Mouse (Mus musculus) hindbrain, postnatal 0 days (tissue): ENCODE data around the gene Fam174b. TPM values are rescaled to one million over a fixed set of nuclear protein-coding genes. Genes with fewer than 3 reads are reported as not detected.

Experiments
- ATAC-seq: fragments of 200-750 bp; cut with Nextera tagmentation; 2 replicates; pipeline ENCODE4 v1.8.0; 2017; ENCODE audit warnings: mild to moderate bottlenecking, moderate TSS enrichment, moderate library complexity
- DNase-seq: peaks from one replicate; pipeline ENCODE4 v3.0.0-alpha.2; 2015; ENCODE audit warnings: low spot score
- H3K27ac ChIP-seq: fragments of 300-500 bp; sonication (generic); 2 replicates; pipeline ENCODE4 v1.5.1; 2014; ENCODE audit warnings: mild to moderate bottlenecking
- H3K27me3 ChIP-seq: fragments of 300-500 bp; sonication (generic); 2 replicates; pipeline ENCODE4 v1.6.1; 2014; ENCODE audit warnings: low read length, mixed read lengths; ENCODE audit not compliant: insufficient read depth
- H3K36me3 ChIP-seq: fragments of 300-500 bp; sonication (generic); 2 replicates; pipeline ENCODE4 v1.6.1; 2014; ENCODE audit warnings: low read length, mixed read lengths; ENCODE audit not compliant: insufficient read depth
- H3K4me1 ChIP-seq: fragments of 300-500 bp; sonication (generic); 2 replicates; pipeline ENCODE4 v1.6.1; 2014; ENCODE audit warnings: antibody characterized with exemption, low read length, mixed read lengths; ENCODE audit not compliant: insufficient read depth
- H3K4me2 ChIP-seq: fragments of 300-500 bp; sonication (generic); 2 replicates; pipeline ENCODE4 v1.6.1; 2014; ENCODE audit warnings: low read depth, mild to moderate bottlenecking, low read length, moderate library complexity, mixed read lengths
- H3K4me3 ChIP-seq: fragments of 300-500 bp; sonication (generic); 2 replicates; pipeline ENCODE4 v1.5.1; 2014; ENCODE audit warnings: low read length
- H3K9ac ChIP-seq: fragments of 300-500 bp; sonication (generic); replicated peaks from 2 replicates; pipeline ENCODE4 v1.6.1; 2014; ENCODE audit warnings: mild to moderate bottlenecking, low read length, moderate library complexity, mixed read lengths
- H3K9me3 ChIP-seq: fragments of 300-500 bp; sonication (generic); 2 replicates; pipeline ENCODE4 v1.6.1; 2016; ENCODE audit warnings: low read length, mixed read lengths
- CTCF ChIP-seq: IDR thresholded peaks from 2 replicates; pipeline ENCODE4 v1.5.1; 2016; ENCODE audit warnings: antibody characterized with exemption, control low read depth, low read depth
- WGBS: fragments of 180-500 bp; shearing (Covaris S2); extraction: QIAGEN DNeasy Blood & Tissue Kit; methylation state at CpG from one replicate; pipeline ENCODE4 v1.1.7; 2014; 5-methylcytosine and 5-hydroxymethylcytosine counted together
- polyA plus RNA-seq: library from polyadenylated mRNA; unstranded; fragments of >200 nt; fragmentation: Nextera tagmentation; extraction: Ambion mirVana; gene quantifications from 2 replicates; pipeline ENCODE4 v1.2.1, GENCODE M21; 2015
- total RNA-seq: library from RNA; depleted of rRNA; stranded (reverse); fragments of >200 nt; gene quantifications from 2 replicates; pipeline ENCODE4 v1.2.3, GENCODE M21; 2014

Gene Fam174b
- total and polyA plus RNA-seq, 2 experiments from 2014 or later = 26.1 to 29.3 TPM

DNA sequence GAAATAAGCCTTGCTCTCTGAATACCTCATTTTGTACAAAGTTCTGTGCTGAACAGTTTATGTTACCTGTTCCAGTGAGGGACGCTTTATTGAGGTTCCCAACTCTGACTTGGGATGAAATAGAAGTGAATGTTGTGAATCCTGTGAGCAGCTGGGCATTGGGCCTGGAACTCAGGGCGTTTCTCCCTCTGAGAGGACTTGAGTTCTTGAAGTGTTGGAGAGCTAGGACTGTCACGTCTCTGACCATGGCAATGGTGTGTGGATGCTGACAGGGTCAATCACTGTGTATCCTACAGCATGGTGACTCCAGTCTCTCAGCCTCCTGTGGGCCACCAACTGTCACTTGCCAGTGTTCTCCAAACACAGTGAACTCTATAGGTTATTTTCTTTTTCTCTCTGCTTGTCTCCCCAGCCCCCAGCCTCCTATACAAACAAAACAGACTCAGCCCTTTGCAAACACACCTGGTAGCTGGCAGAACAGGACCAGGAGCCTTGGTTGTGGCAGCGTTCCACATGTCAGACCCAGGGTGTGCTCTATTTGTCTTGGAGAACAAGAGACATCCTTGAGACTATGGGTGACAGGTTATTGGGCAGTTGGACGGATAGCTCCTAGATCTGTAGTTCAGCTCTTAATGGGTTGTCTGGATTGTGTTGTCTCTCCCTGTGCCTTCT is 8.5 kb downstream of the Fam174b start:
- 87% methylated on average over 5 of the region's 5 CpGs for WGBS
- TF ChIP-seq CTCF = no peak
- no peaks in the 10 kb centered on the region for H3K9me3 ChIP-seq

GRCm38 (mm10) chr7:73749339-73749738 is 9.2 kb downstream of the Fam174b start:
- WGBS = 98% methylated on average over 2 of the region's 2 CpGs
- H3K27me3 ChIP-seq = no peaks in the 10 kb centered on the region
- H3K4me1 ChIP-seq = no peaks in the 10 kb centered on the region
- DNase-seq (no peak), ATAC-seq (no peak)
- no peak overlapping the region for H3K4me3 ChIP-seq
- H3K36me3 ChIP-seq = no peaks in the 10 kb centered on the region
- no peak overlapping the region for H3K9ac ChIP-seq
- H3K9me3 ChIP-seq = no peaks in the 10 kb centered on the region
- H3K4me2 ChIP-seq = no peak overlapping the region
- H3K27ac ChIP-seq = no peak overlapping the region
- TF ChIP-seq CTCF = peak; percentile 41

More for the DNA sequence above, 8.5 kb downstream of the Fam174b start:
- ATAC-seq = no peak
- Histone ChIP-seq H3K27ac (no peak overlapping the region), H3K4me2 (no peak overlapping the region), H3K27me3 (no peaks in the 10 kb centered on the region), H3K4me1 (no peaks in the 10 kb centered on the region), H3K36me3 (no peaks in the 10 kb centered on the region), H3K4me3 (no peak overlapping the region), H3K9ac (no peak overlapping the region)
- no peak for DNase-seq

- Histone ChIP-seq H3K4me2 (no peak overlapping the region), H3K4me1 (no peaks in the 10 kb centered on the region), H3K9me3 (no peaks in the 10 kb centered on the region), H3K4me3 (no peak overlapping the region), H3K9ac (no peak overlapping the region), H3K27ac (no peak overlapping the region), H3K27me3 (no peaks in the 10 kb centered on the region), H3K36me3 (no peaks in the 10 kb centered on the region)
- no peak for TF ChIP-seq CTCF
- no peak for ATAC-seq
- DNase-seq = no peak
- 90% methylated on average over 7 of the region's 7 CpGs for WGBS
These were observed 9.9 kb downstream of the Fam174b start for GRCm38 (mm10) chr7:73749983-73750382.

DNA sequence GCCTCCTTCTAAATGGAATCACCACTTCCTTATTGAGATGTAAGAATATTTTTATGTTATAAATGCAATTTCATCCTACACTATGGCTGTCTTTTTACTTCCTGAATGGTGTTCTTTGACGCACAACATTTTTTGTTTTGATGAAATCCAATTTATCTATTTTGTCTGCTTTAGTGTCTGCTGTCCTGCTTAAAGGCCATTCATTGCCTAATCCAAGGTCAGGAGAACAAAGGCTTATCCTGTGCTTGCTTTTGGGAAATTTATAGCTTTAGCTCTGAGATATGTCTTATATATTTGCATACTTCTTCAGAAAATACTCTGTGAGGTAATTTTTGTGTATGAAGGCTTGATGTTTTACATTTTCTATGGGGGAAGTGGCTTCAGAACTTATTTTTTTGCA is 13.5 kb downstream of the Fam174b start:
- no peaks in the 10 kb centered on the region for H3K27me3 ChIP-seq
- 94% methylated on average over 1 of the region's 1 CpGs for WGBS
- H3K4me1 ChIP-seq = no peaks in the 10 kb centered on the region
- H3K27ac ChIP-seq = no peak overlapping the region
- H3K4me3 ChIP-seq = no peak overlapping the region
- no peak for TF ChIP-seq CTCF
- H3K9ac ChIP-seq = no peak overlapping the region
- H3K36me3 ChIP-seq = no peaks in the 10 kb centered on the region
- no peak overlapping the region for H3K4me2 ChIP-seq
- H3K9me3 ChIP-seq = no peaks in the 10 kb centered on the region
- DNase-seq (no peak), ATAC-seq (no peak)

- no peaks in the 10 kb centered on the region for H3K27me3 ChIP-seq
- H3K4me1 ChIP-seq = no peaks in the 10 kb centered on the region
- no peak for DNase-seq
- no peaks in the 10 kb centered on the region for H3K9me3 ChIP-seq
- no peak overlapping the region for H3K4me2 ChIP-seq
- TF ChIP-seq CTCF = no peak
- no peaks in the 10 kb centered on the region for H3K36me3 ChIP-seq
- H3K9ac ChIP-seq = no peak overlapping the region
- WGBS = 63% methylated on average over 1 of the region's 1 CpGs
- no peak overlapping the region for H3K27ac ChIP-seq
- ATAC-seq = no peak
- H3K4me3 ChIP-seq = no peak overlapping the region
These were observed 15.4 kb downstream of the Fam174b start for GRCm38 (mm10) chr7:73755377-73756110.

DNA sequence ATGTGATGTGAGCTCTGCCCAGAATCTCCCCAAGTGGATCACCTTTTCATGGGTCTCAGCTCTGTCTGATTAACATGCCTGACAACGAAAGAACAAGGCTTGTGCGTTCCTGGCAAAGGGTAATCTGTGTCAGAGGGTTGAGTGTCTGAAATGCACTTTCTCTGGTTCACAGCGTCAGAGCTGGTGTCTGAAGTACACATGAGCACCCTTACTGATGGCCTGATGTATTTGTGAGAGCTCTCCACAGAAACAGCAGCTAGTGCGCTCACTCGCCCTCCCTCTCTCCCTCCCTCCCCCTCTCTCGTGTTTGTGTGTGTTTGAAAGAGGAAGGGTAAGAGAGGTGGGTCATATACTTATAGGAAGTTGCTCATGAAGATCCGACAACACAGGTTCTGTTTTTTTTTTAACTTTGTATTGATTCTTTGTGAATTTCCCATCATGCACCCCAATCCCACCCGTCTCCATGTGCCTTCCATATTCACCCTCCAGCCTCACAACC is 21.6 kb downstream of the Fam174b start:
- Histone ChIP-seq H3K27me3 (no peaks in the 10 kb centered on the region), H3K9me3 (no peaks in the 10 kb centered on the region), H3K36me3 (no peaks in the 10 kb centered on the region), H3K9ac (no peak overlapping the region), H3K4me1 (no peaks in the 10 kb centered on the region), H3K4me2 (no peak overlapping the region), H3K4me3 (no peak overlapping the region), H3K27ac (no peak overlapping the region)
- DNase-seq (no peak), ATAC-seq (no peak)
- TF ChIP-seq CTCF = no peak
- 71% methylated on average over 8 of the region's 8 CpGs for WGBS

- H3K27me3 ChIP-seq = no peaks in the 10 kb centered on the region
- ATAC-seq (no peak), DNase-seq (no peak)
- H3K36me3 ChIP-seq = no peaks in the 10 kb centered on the region
- no peak overlapping the region for H3K4me2 ChIP-seq
- no peaks in the 10 kb centered on the region for H3K4me1 ChIP-seq
- H3K4me3 ChIP-seq = no peak overlapping the region
- H3K9me3 ChIP-seq = no peaks in the 10 kb centered on the region
- no peak overlapping the region for H3K27ac ChIP-seq
- H3K9ac ChIP-seq = no peak overlapping the region
- WGBS = 92% methylated on average over 5 of the region's 5 CpGs
- TF ChIP-seq CTCF = no peak
These were observed 24.6 kb downstream of the Fam174b start for GRCm38 (mm10) chr7:73764679-73765078.
